Mouse (Mus musculus): ENCODE data around the gene 1700092M07Rik. TPM values are rescaled to one million over a fixed set of nuclear protein-coding genes. Genes with fewer than 3 reads are reported as not detected.

The 1700092M07Rik gene
- polyA plus RNA-seq, 2 experiments from 2014 or later = 0.75 TPM; not detected in 1

DNA sequence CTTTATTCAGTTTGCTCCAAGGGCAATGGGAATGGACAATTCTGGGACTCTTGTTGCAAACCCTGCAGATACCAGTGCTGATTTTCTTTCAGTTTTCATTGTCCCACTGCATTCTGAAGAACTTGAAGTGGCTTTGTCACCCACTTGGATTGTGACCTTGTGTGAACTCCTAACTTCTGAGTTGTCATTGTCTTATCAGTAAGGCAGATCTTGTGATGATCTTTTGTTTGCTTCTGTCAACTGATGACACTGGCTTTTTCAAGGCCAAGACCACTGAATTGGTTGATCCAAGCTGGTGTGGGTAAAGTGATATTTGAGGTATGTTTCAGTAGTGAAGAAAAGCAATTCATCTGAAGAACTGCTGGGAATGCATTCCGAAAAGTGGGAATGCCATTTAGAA is 4.9 kb downstream of the 1700092M07Rik start:
- ATAC-seq = no peak

DNA sequence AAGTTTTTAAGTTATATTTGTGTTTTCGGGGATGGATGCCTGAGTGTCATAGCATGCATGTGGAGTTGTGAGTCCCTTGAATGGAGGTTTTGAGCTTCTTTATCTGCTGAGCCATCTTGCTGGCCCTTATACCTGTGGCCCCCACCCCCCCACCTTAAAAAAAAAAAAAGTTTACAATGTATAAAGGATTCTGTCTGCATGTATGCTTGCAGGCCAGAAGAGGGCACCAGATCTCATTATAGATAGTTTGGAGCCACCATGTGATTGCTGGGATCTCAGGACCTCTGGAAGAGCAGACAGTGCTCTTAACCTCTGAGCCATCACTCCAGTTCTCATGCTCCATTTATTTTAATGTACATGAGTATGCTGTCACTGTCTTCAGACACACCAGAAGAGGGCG is 6.8 kb downstream of the 1700092M07Rik start:
- ATAC-seq = no peak

DNA sequence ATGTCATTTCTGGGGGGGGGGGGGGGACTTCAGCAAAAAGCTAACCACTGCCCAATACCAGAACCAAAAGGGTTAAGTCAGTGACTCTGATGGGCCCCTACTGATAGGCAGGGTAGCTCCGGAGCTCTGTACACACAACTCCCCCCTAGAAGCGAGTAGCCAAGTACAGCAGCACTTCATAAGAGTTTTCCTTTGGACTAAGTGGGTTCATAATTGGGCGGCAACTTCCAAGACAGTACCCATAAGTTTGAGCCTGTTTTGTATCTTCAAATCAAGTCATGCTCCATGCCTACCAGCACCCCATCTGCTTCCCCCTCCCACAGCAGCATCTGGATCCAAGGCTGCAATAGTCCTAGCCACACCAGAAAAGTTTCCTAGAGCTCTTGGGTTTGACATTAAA is 15.1 kb downstream of the 1700092M07Rik start:
- ATAC-seq = no peak

DNA sequence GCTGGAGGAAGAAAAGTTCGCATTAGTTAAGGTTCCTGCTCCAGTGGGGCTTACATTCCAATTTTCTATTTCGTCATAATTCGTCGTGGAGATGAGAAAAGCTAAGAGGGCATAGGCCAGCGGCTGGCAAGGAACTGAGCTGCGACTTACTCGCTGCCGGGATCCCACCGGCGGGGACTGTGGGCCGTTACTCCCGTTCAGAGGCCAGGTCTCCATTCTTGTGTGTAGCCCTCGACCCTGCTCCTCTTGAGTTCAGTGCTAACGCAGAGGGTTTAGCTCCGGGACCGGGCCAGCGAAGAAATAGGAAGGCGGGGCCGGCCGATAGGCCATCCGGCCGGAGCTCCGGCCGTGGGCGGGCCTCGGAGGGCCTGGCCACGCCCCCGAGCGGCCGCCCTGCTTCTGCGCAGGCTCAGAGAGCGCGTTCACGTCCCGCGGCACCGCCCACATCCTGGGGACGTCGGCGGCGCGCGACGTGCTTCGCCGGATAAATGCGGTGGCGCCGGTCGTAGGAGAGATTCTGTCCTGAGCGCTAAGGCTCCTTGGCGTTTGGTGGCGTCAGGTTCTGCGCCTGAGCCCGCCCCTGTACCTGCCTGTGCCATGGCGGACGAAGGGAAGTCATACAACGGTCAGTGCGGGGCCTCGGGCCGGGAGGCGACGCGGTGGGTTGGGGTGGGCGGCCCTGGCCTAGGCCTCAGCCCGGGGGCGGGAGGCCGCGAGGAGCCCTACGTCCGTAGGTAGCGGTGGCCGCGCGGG is 16.3 kb downstream of the 1700092M07Rik start, which contains the start of gene Nxf1:
TSS of gene Nxf1 (plus strand) at position 439 of the 753 bp plus-strand sequence.
- ATAC-seq = peak; percentile 90

DNA sequence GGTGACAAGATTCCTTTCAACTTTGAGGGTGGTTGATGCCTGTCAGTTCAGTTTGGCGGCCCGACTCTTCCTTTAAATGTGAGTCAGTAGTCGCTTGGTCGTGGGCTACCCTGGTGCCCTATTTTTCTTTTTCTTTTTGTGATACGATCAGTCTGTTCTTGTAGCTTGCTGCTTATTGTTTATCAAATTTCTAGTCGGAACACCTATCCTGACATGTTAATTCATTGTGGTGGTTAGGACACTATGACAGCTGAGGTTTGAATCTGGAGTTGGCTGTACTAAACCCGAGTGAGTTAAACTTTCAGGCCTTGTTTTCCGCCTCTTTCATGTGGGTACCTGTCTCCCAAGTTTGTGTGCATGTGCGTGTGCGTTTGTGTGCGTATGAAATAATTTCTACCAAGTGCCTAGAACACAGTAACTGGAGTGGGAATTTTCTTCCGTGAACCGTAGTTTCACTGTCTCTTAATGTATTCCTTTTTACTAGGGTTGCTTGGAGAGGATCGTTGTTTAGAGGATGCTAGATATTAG is 17.0 kb downstream of the 1700092M07Rik start:
- ATAC-seq = peak; percentile 27

DNA sequence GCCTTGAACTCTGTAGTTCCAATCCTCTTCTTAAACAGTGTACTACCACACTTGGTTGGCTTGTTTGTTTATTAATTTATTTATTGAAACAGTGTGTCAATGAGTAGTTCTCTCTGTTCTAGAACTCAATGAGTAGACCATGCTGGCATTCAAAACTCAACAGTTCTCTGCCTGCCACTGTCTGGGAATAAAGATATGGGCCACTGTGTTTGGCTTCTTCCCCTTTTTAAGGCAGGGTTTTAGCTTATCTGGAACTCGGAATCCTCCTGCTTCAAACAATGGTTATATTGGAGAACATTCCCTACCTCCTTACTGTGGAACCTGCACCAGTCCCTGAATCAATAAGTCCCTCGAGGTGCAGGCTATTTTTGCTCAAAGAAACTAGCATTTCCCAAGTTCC is 18.4 kb downstream of the 1700092M07Rik start:
- no peak for ATAC-seq

DNA sequence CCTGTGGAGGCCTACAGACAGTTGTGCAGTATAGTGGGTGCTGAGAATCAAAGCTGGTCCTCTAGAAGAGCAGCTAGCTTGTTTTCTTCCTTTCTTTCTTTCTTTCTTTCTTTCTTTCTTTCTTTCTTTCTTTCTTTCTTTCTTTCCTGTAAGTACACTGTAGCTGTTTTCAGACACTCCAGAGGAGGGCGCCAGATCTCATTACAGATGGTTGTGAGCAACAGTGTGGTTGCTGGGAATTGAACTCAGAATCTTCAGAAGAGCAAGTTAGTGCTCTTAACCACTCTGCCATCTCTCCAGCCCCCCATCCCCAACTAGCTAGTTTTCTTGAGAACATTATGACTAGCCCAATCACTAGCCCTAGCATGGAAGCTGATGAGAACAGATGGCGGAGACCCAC is 20.2 kb downstream of the 1700092M07Rik start:
- ATAC-seq = no peak

DNA sequence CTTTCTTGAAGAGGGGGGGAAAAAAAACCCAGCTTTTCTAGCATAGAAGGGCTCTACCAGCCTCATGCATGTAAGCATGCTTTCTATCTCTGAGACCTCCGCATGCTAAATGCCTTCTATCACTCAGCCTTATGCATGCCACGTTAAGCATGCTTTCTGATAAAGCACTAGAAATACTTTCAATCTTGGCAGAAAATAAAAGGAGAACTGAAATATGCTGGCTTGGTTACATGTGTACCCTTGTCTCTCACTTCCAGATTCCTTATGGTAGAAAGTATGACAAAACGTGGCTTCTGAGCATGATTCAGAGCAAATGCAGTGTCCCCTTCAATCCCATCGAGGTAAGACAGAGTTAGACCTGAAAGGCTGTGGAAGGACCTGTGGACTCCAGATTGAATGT is 22.8 kb downstream of the 1700092M07Rik start:
- no peak for ATAC-seq

DNA sequence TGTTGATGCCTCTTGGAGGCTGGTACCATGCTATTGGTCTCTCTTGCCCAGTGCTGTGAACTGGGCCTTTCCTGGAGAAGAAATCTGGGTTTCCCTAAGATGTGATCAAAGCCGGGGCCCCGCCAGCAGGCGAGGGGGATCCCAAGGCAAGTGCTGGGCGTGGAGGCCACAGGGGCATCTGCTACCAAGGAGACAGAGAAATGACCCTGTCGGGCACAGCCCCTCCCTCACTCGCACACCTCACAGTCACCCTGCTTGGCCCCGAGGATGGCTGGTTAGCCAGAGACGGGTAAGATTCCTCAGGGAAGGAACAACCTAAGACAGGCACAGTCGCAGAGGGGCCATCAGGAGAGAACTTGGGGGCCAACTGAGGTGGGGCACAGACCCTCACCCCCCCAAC is 25.0 kb downstream of the 1700092M07Rik start:
- no peak for ATAC-seq

DNA sequence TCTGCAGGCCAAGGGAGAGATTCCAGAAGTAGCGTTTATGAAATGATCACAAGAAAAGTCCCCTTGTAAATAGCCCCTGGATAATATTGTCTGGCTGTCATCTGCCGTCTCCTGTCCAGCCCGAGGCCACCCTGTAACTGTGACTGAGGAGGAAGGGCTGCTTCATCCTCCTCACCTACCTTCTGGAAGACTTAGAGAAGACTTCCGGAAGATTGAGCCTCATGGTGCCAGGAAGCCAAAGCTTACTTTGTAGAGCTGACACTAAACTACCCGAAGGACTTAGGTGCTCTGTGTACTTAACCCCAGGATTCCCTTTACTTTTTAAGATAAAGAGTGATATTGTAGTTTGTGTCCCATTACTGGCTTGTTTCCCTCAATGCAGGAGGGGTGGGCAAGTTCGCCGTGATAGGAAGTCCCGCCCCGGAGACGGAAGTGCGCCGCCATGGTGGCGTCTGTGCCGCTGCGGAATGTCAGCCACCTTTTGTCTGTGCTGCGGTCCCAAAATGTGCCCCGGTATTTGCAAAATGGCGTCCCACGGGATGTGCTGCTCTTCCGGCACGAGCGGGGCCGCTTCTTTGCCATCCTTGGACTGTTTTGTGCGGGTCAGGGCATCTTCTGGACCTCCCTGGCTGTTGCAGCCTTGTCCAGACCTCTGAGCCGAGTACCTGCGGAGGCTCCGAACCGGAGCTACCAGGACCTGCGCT is 30.2 kb downstream of the 1700092M07Rik start, which contains the start of gene Tmem223:
TSS of gene Tmem223 (plus strand) at position 430 of the 704 bp plus-strand sequence.
- peak; percentile 73 for ATAC-seq

DNA sequence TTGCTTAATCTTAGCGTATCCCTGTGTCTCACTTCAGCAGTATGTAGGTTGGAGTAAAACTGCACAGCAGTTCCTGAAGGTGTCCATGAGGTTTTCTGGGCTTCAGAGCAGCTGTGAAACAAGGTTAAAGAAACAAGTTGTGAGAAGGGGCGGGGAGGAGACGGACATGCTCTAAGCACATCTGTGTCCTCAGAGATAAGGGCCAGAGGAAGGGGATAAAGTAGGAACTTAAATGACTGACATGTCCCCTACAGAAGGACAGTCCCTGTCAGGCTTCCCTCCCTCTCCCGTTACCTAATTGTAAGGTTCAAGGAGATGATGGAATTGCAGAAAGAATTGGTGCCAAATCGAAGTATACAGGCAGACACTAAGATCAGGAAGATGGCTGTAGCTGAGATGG is 32.5 kb downstream of the 1700092M07Rik start:
- no peak for ATAC-seq

DNA sequence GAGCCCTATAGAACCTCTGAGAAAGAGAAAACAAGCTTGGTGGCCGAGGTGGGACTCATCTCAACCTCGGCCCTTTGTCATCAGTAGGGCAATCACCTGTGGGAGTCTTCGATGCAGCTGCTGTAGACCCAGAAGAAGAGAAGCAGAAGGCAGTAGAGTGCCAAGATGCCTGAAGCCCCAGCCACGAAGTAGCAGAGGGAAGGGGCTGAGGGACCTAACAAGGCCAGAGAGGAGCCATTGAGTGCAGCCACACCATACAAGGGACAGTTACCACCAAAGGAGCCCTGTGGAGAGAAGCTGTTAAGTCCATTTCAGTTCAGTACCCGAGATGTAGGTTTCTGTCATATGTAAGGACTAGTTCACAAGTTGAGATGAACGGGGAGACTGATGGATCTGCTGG is 32.9 kb downstream of the 1700092M07Rik start:
- no peak for ATAC-seq

DNA sequence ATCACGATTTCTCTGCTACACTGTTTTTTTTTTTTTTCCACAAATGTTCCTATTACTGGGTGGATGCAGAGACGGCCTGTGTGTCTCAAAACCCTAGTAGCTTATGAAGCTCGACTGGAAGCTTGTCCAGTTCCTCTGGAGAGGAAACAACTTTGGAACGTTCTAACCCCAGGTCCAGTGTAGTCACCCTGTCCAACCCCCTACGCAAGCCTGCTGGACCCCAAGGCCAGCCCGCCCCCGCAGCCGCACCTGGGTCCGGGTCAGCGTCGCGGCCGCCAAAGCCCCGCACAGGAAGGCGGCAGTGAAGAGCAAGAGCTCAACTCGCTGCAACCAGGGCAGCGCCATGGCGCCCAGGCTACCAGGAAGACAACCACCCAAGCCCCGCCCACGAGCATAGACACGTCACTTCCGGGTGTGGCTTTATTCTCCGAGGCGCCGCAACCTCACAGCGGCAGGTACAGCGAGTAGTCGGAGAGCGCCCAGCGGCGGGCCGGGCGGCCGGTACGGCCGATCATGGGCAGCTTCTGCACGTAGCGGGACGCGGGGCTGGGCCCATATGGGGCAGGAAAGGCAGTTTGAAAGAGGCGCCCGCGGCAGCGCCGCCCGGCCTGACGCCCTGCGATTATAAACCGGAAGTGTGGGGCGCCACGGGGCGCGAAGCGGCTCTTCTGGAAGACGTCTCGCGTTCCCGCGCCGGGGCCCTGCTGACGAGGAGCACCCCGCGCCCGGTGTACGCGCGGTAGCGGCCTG is 33.7 kb downstream of the 1700092M07Rik start, which contains the start of gene Tmem179b:
TSS of gene Tmem179b (minus strand) at position 382 of the 750 bp plus-strand sequence.
- peak; percentile 86 for ATAC-seq

DNA sequence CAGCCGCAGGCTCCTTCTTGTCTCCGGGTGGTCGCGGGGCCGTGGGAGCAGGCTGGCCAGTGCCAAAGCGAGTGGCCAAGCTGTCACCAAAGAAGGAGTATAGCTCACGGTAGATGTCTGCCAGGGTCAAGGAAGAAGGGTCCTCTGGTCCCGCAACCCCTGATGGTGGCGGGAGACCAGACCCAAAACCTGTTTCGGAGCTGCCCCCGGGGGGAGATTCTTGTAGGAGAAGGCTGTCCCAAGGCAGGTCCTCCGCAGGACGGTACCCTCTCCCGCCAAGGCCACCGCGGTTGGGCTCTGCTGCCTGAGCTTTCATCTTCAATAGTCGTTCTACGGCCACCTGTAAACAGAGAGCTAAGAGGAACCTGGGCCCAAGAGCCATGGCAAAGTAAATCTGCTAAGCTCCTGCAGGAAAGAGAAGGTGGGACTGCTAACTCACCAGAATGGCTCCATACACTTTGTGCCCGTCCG is 34.5 kb downstream of the 1700092M07Rik start:
- ATAC-seq = no peak

DNA sequence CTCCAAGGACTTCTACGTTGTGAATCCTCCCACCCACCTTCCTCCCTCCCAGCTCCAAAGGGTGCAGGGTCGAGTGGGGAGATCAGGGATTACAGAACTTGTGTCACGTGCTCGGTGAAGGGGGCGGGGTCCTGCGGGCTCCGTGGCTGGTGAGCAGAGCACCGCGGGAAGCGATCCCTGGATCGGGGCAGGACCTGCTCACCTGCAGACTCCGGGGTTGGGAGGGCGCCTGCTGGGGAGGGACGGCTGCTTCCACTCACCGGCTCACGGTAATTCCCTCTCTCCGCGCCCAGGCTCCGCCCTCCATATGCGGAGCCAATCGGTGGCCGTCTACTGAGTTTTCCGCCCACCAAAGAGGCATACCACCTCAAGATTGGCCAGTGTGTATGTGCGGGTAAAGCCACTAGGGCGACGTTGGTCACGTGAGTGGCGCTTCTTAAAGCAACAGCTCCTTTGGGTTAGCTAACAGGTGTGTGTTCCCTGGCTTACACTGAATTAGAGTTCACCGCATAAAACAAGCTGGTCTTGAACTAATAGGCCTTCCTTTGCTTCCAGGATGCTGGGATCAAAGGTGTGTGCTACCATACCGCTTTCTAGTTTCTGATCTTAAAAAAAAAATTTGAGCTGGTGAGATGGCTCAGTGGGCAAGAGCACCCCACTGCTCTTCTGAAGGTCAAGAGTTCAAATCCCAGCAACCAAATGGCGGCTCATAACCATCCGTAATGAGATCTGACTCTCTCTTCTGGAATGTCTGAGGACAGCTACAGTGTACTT is 45.7 kb downstream of the 1700092M07Rik start, which contains the start of gene Taf6l:
TSS of gene Taf6l (minus strand) at position 410 of the 774 bp plus-strand sequence.
- ATAC-seq = peak; percentile 100

DNA sequence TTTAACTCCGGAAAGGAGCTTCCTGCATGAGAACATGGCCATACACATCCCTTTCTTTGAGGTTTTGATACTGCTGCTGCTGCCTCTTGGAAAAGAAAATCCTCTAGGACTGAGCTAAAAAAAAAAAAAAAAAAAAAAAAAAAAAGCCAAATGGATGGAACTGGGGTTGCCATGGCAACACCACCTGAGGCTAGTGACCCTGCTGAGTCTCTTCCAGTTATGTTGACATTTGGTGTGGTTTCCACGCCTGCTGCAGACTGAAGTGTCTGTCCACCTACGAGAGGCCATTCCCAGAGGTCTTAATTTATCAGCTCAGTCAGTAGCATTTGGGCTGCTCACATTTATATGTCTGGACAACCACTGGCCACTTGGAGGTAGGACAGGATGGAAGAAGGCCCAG is 48.0 kb downstream of the 1700092M07Rik start:
- no peak for ATAC-seq

DNA sequence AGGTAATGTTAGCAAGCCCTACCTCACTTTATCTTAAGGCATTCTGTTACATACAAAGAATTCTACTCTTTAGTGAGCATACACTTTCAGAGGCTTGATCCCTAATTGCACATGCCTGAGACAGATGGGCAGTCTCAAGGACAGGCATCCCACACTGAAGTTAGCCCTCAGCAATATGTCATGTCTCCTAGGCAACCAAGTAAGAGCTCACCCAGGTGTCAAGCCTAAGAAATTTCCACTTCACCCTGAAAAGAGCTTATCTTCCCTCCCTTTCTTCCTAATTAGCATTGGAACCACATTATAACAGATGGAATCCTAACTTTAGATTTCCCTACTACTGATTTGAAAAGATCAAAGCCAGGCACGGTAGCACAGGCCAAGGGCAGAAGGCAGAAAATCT is 48.7 kb downstream of the 1700092M07Rik start:
- ATAC-seq = no peak

DNA sequence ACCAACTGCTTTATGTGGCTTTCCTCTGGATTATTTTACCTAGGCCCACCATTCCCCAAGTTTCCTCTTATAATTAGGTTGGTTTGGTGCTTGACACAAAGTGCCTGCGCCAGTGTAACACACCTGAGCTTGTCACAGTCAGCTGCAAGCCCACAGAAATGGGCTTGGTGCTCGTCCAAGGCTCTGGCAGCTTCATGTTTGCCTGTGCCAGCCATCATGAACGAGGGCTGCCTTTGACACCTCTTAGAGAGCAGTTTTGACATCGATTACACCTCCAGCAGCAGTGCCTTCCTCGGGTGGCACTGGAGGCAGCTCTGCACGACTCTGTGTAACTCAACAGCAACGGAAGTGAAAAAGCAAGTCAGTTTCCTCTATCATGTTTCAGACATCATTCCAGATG is 49.7 kb downstream of the 1700092M07Rik start:
- ATAC-seq = no peak
